Mouse (Mus musculus): ENCODE data around the gene Fuca1. TPM values are rescaled to one million over a fixed set of nuclear protein-coding genes. Genes with fewer than 3 reads are reported as not detected.
A peak's percentile ranks its signal among the peaks of the same experiment; 100 is the strongest.

Gene Fuca1
- polyA plus RNA-seq (2016; fragmentation: Nextera tagmentation; extraction: Ambion mirVana), result 51.6 and 59.7 TPM in 2 replicates

DNA sequence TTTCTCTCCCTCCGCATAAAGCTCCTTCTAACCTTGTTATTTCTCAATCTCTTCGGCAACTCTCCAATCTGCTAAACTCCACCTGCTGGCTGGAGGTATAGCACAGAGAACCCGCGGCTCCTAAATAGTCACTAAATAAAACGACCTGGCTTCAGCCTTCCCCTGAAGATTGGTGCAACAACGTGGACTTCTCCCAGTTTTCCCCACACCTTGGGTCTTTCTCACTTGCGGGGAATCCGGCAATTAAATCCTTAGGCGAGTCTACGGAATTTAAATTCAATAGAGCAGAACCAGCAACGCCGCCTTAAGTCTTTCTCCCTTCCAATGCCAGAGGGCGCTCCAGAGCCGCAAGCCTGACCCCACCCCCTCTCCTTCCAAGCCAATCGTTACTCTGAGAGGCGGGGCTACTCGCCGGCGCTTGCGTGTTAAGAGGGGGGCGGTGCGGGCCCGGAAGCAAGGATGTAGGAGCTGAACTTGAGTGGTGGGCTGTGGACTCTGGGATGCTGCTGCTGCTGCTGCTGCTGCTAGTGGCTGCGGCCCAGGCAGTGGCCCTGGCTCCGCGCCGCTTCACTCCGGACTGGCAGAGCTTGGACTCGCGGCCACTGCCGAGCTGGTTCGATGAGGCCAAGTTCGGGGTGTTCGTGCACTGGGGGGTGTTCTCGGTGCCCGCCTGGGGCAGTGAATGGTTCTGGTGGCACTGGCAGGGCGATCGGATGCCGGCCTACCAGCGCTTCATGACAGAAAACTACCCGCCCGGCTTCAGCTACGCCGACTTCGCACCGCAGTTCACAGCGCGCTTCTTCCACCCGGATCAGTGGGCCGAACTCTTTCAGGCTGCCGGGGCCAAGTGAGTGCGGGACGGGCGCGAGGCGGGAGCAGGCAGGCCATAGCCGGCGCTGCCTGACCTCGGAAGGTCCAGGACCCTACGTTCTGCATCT, at the start of gene Fuca1:
Fuca1 (plus strand) TSS at position 432 of the 938 bp plus-strand sequence.
- Histone ChIP-seq H3K4me3 (peak within 1 kb of the TSS; percentile 80), H3K27me3 (no peaks in the 10 kb centered on the region), H3K4me2 (replicated peaks) (peak within 1 kb of the TSS; percentile 80), H3K9me3 (no peaks in the 10 kb centered on the region), H3K9ac (peak within 1 kb of the TSS; percentile 79), H3K27ac (peak within 1 kb of the TSS; percentile 84), H3K36me3 (peaks cover 7% of the 10 kb centered on the region), H3K4me1 (peaks cover 8% of the 10 kb centered on the region)
- peak; percentile 84 for ATAC-seq (ENCODE audit: insufficient number of reproducible peaks, insufficient read depth, low FRiP score, low TSS enrichment)
- WGBS, result 2% methylated on average over 60 of the region's 60 CpGs

DNA sequence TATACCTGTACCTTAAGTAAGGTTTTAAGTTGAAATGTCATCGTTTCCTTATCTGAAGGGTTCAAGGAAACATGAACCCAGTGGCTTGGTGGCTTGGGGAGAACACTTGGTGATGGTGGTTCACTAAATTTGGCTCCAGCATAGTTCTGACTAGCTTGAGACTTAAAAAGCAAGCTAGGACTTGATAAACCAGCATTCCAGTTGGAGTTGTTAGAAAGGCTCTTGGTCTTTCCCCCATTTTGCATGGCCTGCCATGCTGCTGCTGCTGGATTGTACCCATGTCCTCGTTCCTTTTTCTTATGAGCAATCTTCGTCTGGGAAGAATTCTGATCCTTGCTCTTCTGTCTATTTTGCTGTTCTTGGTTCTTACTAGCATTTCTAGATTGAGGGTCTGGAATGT, 48.5 kb upstream of the Fuca1 start:
- WGBS, result 47% methylated on average over 3 of the region's 3 CpGs
- peaks cover 10% of the 10 kb centered on the region for H3K36me3 ChIP-seq
- peaks cover 42% of the 10 kb centered on the region for H3K4me1 ChIP-seq
- H3K27me3 ChIP-seq, result no peaks in the 10 kb centered on the region
- H3K4me3 ChIP-seq, result peak overlapping the region; percentile 74
- H3K9me3 ChIP-seq, result no peaks in the 10 kb centered on the region
- peak overlapping the region; percentile 91; the same call in 1 of the 2 replicates for H3K9ac ChIP-seq
- peak overlapping the region; percentile 75 for H3K4me2 ChIP-seq (replicated peaks)
- H3K27ac ChIP-seq, result 0 out of 2 replicates have a peak overlapping the region, but pooled peaks have one; percentile 100
- ATAC-seq (ENCODE audit: insufficient number of reproducible peaks, insufficient read depth, low FRiP score, low TSS enrichment), result no peak

DNA sequence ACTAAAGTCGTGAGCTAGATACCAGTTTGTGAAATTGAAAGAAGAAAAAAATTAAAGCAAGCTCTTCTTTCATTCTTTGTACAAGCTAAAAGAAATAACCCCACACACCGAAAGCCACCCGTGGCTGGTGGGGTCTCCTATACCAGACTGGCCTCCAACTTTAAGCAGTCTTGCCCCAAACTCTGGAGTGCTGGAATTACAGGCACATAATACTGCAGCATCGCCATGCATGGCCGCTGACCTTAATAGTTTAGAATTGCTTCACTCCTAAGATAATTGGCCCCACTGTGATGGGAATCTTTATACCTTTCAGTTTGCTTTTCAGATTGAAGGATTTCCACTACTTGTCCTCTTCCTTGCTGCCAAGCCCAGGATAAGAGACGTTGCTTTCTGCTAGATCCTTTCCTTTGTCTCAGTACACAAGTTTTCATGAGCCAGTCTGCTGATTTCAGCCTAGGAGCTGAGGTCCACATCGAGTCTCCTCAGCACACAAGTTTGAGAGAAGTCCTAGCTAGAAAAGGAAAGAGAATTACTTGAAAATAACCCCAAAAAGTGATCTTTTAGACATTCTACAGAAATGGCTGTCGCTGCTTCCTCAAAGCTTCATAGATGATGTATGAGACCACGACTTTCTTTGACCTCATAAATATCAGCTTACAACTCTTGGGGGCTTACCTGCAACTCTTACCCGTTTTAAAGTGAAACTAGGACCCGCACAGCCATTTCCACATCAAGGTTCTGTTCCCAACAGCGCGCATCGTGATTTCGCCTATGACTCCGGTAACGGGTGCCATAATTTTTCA, 47.7 kb upstream of the Fuca1 start:
- H3K27me3 ChIP-seq, result no peaks in the 10 kb centered on the region
- H3K4me3 ChIP-seq, result peak overlapping the region; percentile 74
- peaks cover 45% of the 10 kb centered on the region for H3K4me1 ChIP-seq
- H3K9ac ChIP-seq, result peak overlapping the region; percentile 91
- no peaks in the 10 kb centered on the region for H3K9me3 ChIP-seq
- WGBS, result 8% methylated on average over 17 of the region's 17 CpGs
- peaks cover 10% of the 10 kb centered on the region for H3K36me3 ChIP-seq
- H3K27ac ChIP-seq, result peak overlapping the region; percentile 100
- H3K4me2 ChIP-seq (replicated peaks), result peak overlapping the region; percentile 75
- ATAC-seq (ENCODE audit: insufficient number of reproducible peaks, insufficient read depth, low FRiP score, low TSS enrichment), result no peak

DNA sequence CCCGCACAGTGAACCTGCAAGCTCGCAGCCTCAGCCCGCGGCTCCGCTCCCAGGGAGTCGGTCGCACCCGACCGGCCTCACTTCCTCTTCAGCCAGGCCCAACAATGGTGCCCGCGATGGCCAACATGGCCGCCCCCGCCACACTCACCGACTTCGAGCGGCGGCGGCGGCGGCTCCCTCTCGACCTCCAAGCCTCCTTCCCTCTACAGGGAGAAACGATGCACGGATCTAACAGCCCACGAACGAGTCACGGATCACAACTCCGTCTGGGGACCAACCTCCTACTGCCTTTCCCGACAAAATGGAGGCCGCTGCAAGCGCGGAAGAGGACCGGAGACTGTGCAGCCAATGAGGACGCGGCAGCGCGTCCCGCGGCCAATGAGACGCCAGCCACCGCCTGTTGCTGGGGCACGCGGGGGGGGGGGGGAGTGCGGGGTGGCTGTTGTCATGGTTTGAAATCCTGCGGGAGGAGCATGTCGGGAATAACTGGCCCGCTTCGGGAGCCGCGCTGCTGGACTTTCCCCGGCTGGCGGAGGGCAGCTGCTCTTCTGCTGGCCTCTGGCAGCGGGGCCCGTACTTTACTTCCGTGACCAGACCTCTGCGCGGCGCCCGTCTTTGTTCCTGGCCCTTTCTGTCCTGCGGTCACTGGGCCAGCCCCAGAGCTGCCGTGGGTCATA, 46.9 kb upstream of the Fuca1 start, which contains the start of gene Pnrc2:
Pnrc2 (minus strand) TSS at position 325 of the 677 bp plus-strand sequence.
- Histone ChIP-seq H3K4me1 (peaks cover 46% of the 10 kb centered on the region), H3K27ac (peak within 1 kb of the TSS; percentile 100), H3K4me3 (peak within 1 kb of the TSS; percentile 74), H3K36me3 (peaks cover 10% of the 10 kb centered on the region), H3K4me2 (replicated peaks) (peak within 1 kb of the TSS; percentile 75), H3K9me3 (no peaks in the 10 kb centered on the region), H3K27me3 (no peaks in the 10 kb centered on the region), H3K9ac (peak within 1 kb of the TSS; percentile 91)
- ATAC-seq (ENCODE audit: insufficient number of reproducible peaks, insufficient read depth, low FRiP score, low TSS enrichment), result peak; percentile 93
- WGBS, result under 1% methylated on average over 59 of the region's 60 CpGs

DNA sequence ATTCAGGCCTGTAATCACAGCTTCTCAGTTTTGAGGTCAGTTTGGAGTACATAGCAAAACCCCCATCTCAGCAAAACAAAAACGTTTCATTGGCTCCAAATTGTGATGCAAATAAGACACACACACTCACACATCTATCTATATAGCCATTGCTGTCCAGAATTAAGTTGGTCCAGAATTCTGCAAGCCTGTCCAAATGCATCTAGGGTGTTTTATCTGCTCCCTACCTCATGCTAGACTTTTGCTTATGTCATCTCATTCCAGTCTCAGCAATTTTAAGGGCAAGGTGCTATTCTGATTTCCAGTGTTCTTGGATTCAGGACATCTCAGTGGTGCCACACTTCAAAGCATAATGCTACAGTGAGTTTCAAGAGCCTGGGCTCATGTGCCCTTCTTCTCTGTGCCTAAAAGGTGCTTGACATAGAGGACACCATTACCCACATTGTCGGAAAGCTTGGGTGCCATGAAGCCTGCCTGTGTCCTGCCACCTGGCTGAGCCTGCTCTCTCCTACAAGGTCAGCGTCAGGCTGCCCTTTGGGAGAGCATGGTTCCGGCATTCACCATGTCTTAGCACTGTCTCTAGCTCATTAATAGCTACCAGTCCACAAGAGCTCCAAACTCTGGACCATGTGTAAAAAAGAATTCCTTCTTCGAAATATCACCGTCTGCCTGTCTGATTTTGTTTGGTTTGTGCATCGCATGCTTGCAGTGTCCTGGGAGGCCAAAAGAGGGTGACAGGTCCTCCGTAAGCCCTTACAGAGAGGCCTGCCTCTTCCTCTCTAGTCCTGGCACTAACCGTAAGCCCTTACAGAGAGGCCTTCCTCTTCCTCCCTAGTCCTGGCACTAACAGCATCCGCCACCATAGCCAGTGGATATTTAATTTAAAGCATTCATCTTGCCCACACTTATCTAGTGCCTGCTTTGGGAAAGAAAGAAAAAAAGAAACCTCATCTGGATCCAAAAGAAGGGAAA, 45.7 kb upstream of the Fuca1 start:
- peak overlapping the region; percentile 74 for H3K4me3 ChIP-seq

DNA sequence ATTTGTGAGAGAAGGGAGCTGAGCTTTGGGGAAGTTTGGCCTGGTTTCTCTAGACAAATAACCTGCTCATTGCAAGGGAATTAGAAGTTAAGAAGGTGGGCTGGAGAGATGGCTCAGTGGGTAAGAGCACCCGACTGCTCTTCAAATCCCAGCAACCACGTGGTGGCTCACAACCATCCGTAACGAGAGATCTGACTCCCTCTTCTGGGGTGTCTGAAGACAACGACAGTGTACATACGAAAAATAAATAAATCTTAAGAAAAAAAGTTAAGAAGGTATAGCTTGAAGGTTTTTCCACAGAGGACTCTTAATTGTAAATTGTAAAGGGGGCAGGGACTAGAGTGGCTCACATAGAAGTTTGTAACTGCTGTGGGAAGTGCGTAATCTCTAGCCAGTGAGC, 45.0 kb upstream of the Fuca1 start:
- peak overlapping the region; percentile 70; the same call in 1 of the 2 replicates for H3K27ac ChIP-seq
- no peak for ATAC-seq (ENCODE audit: insufficient number of reproducible peaks, insufficient read depth, low FRiP score, low TSS enrichment)
- peak overlapping the region; percentile 46; the same call in 1 of the 2 replicates for H3K4me2 ChIP-seq (replicated peaks)
- H3K36me3 ChIP-seq, result peaks cover 8% of the 10 kb centered on the region
- H3K9me3 ChIP-seq, result no peaks in the 10 kb centered on the region
- H3K27me3 ChIP-seq, result no peaks in the 10 kb centered on the region
- peaks cover 43% of the 10 kb centered on the region for H3K4me1 ChIP-seq
- H3K4me3 ChIP-seq, result no peak overlapping the region
- WGBS, result 35% methylated on average over 7 of the region's 7 CpGs
- H3K9ac ChIP-seq, result no peak overlapping the region

More for the DNA sequence above, 45.7 kb upstream of the Fuca1 start:
- Histone ChIP-seq H3K4me1 (peaks cover 46% of the 10 kb centered on the region), H3K9me3 (no peaks in the 10 kb centered on the region), H3K9ac (0 out of 2 replicates have a peak overlapping the region, but pooled peaks have one; percentile 91), H3K27me3 (no peaks in the 10 kb centered on the region), H3K27ac (peak overlapping the region; percentile 100), H3K4me2 (replicated peaks) (peak overlapping the region; percentile 75; the same call in 1 of the 2 replicates), H3K36me3 (peaks cover 10% of the 10 kb centered on the region)
- no peak for ATAC-seq (ENCODE audit: insufficient number of reproducible peaks, insufficient read depth, low FRiP score, low TSS enrichment)
- WGBS, result 85% methylated on average over 10 of the region's 10 CpGs

DNA sequence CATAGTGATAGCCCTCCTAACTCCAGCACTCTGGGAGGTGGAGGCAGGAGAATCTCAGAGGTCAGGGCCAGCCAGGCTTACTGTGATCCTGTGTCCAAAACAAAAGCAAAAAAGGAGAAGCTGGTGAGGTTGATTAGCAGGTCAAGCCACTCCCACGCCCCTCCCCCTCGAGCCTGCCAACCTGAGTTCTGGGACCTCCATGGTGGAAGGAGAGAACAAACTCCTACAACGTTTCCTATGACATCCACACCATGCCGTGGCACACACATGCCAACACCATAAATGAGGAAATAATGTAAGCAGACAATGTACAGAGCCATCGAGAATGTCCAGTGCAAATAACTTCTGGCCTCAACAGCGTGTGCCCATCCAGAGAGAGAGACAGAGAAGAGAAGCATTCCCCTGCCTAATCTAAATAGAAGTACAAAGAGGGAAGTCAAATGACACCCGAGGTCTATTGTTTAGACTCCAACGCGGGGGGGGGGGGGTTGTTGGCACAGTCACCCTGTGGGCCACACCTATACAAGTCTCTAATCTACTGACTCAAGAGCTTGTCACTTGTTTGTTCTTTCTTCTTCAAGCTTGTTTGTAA, 44.4 kb upstream of the Fuca1 start:
- WGBS, result 7% methylated on average over 9 of the region's 9 CpGs
- peak overlapping the region; percentile 24; the same call in 1 of the 2 replicates for H3K9ac ChIP-seq
- ATAC-seq (ENCODE audit: insufficient number of reproducible peaks, insufficient read depth, low FRiP score, low TSS enrichment), result no peak
- no peaks in the 10 kb centered on the region for H3K27me3 ChIP-seq
- H3K4me3 ChIP-seq, result peak overlapping the region; percentile 25
- peaks cover 42% of the 10 kb centered on the region for H3K4me1 ChIP-seq
- H3K4me2 ChIP-seq (replicated peaks), result peak overlapping the region; percentile 46
- peak overlapping the region; percentile 70; the same call in 1 of the 2 replicates for H3K27ac ChIP-seq
- no peaks in the 10 kb centered on the region for H3K9me3 ChIP-seq
- H3K36me3 ChIP-seq, result peaks cover 7% of the 10 kb centered on the region

DNA sequence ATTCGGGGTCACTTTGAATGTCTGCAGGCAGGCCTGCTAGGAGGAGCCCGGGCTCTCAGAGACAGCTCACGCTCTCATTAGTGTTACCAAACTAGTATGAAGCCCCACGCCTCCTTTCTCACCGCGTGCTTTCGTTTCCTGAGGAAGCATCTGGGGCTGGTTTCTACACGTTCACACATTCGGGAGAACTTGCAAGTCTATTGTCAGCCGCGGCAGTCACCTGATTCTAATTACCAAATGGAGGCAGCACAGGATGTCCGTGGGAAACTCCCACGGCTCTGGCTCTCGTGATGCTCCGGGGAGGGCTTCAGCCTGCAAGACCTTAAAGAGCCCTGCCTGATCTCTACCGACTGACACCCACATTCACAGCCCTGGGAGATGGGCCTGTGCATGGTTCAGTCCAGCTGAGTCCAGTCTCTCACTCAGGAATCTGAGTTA, 43.9 kb upstream of the Fuca1 start:
- Histone ChIP-seq H3K9me3 (no peaks in the 10 kb centered on the region), H3K36me3 (peaks cover 4% of the 10 kb centered on the region; the same call in 1 of the 2 replicates), H3K9ac (peak overlapping the region; percentile 24), H3K27me3 (no peaks in the 10 kb centered on the region), H3K4me1 (peaks cover 39% of the 10 kb centered on the region), H3K4me2 (replicated peaks) (peak overlapping the region; percentile 46), H3K4me3 (peak overlapping the region; percentile 25), H3K27ac (peak overlapping the region; percentile 70)
- ATAC-seq (ENCODE audit: insufficient number of reproducible peaks, insufficient read depth, low FRiP score, low TSS enrichment), result no peak
- 2% methylated on average over 16 of the region's 16 CpGs for WGBS

DNA sequence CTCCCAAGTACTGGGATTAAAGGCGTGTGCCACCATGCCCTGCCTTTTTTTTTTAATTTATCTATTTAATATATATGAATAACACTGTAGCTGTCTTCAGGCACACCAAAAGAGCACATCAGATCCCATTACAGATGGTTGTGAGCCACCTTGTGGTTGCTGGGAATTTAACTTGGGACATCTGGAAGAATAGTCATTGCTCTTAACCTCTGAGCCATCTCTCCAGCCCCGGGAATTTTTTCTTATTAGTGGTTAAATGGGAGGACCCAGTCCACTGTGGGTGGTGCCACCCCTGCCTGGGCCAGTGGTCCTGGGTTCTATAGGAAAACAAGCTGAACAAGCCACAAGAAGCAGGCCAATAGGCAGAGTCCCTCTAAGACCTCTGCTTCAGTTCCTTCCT, 42.8 kb upstream of the Fuca1 start:
- Histone ChIP-seq H3K4me1 (peaks cover 31% of the 10 kb centered on the region), H3K9me3 (no peaks in the 10 kb centered on the region), H3K4me3 (no peak overlapping the region), H3K27ac (no peak overlapping the region), H3K27me3 (no peaks in the 10 kb centered on the region), H3K9ac (no peak overlapping the region), H3K36me3 (no peaks in the 10 kb centered on the region), H3K4me2 (replicated peaks) (no peak overlapping the region)
- WGBS, result 59% methylated on average over 2 of the region's 2 CpGs
- ATAC-seq (ENCODE audit: insufficient number of reproducible peaks, insufficient read depth, low FRiP score, low TSS enrichment), result no peak

DNA sequence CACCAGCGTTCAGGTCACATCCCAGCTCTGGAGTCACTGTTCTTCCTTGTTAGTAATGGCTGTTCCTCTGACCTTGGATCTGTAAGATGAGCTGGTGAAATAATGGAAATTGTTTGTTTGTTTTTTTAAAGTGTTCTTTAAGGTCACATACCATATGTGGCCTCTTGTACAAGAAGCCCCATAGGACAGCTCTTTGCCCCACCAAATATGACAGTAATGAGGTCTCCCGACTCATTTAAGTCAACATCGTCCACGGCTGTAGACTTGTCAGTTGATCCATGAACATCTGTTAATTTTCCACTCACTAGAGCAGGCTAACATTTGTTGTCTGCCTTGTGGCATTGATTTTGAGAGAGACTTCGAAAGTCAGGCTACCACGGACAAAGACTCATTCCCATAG, 41.5 kb upstream of the Fuca1 start:
- no peak for ATAC-seq (ENCODE audit: insufficient number of reproducible peaks, insufficient read depth, low FRiP score, low TSS enrichment)
- Histone ChIP-seq H3K4me2 (replicated peaks) (no peak overlapping the region), H3K27me3 (no peaks in the 10 kb centered on the region), H3K4me1 (peaks cover 41% of the 10 kb centered on the region), H3K9ac (no peak overlapping the region), H3K36me3 (no peaks in the 10 kb centered on the region), H3K27ac (no peak overlapping the region), H3K4me3 (no peak overlapping the region), H3K9me3 (no peaks in the 10 kb centered on the region)
- 27% methylated on average over 6 of the region's 6 CpGs for WGBS

All from embryonic facial prominence, embryonic 12.5 days (tissue).